Mouse (Mus musculus) stomach, embryonic 16.5 days (tissue): ENCODE measurements around the gene Fbxo46. TPM values are rescaled to one million over a fixed set of nuclear protein-coding genes. Genes with fewer than 3 reads are reported as not detected.
"Not testable (repeated sequence)": the region's sequence is repeated elsewhere in the genome, so short reads cannot be mapped to it uniquely, and the experiment has no call there.

ENCODE experiments used
- ATAC-seq: fragments of 200-750 bp; cut with Nextera tagmentation; 2 replicates; pipeline ENCODE4 v1.8.0; 2017; ENCODE audit warnings: moderate number of reproducible peaks, moderate TSS enrichment; ENCODE audit not compliant: insufficient read depth, low FRiP score
- H3K27ac ChIP-seq: fragments of 300-500 bp; sonication (generic); 2 replicates; pipeline ENCODE4 v1.5.1; 2014; ENCODE audit warnings: low read length
- H3K27me3 ChIP-seq: fragments of 300-500 bp; sonication (generic); 2 replicates; pipeline ENCODE4 v1.6.1; 2014; ENCODE audit warnings: low read length, control low read depth, mixed read lengths; ENCODE audit not compliant: control insufficient read depth, insufficient read depth
- H3K36me3 ChIP-seq: fragments of 300-500 bp; sonication (generic); 2 replicates; pipeline ENCODE4 v1.6.1; 2014; ENCODE audit warnings: low read length; ENCODE audit not compliant: control insufficient read depth, insufficient read depth
- H3K4me1 ChIP-seq: fragments of 300-500 bp; sonication (generic); 2 replicates; pipeline ENCODE4 v1.6.1; 2014; ENCODE audit warnings: low read length, control low read depth, mixed read lengths; ENCODE audit not compliant: control insufficient read depth, insufficient read depth
- H3K4me2 ChIP-seq: fragments of 300-500 bp; sonication (generic); 2 replicates; pipeline ENCODE4 v1.6.1; 2014; ENCODE audit warnings: low read depth, low read length, mixed read lengths
- H3K4me3 ChIP-seq: fragments of 300-500 bp; sonication (generic); replicated peaks from 2 replicates; pipeline ENCODE4 v1.5.1; 2014; ENCODE audit warnings: mild to moderate bottlenecking, low read length
- H3K9ac ChIP-seq: fragments of 300-500 bp; sonication (generic); 2 replicates; pipeline ENCODE4 v1.6.1; 2014; ENCODE audit warnings: low read length
- H3K9me3 ChIP-seq: fragments of 300-500 bp; sonication (generic); replicated peaks from 2 replicates; pipeline ENCODE4 v1.6.1; 2016; ENCODE audit warnings: low read length, control low read depth; ENCODE audit not compliant: control insufficient read depth
- WGBS: fragments of 180-500 bp; shearing (Covaris S2); extraction: QIAGEN DNeasy Blood & Tissue Kit; methylation state at CpG from one replicate; pipeline ENCODE4 v1.1.7; 2014; 5-methylcytosine and 5-hydroxymethylcytosine counted together
- polyA plus RNA-seq: library from polyadenylated mRNA; unstranded; fragments of >200 nt; fragmentation: Nextera tagmentation; extraction: Ambion mirVana; gene quantifications from 2 replicates; pipeline ENCODE4 v1.2.1, GENCODE M21; 2015

The Fbxo46 gene
- 13.5 and 15.3 TPM in 2 replicates for polyA plus RNA-seq

GRCm38 (mm10) chr7:19119631-19120429 lies at the start of gene Fbxo46:
Gene Fbxo46 (plus strand): TSS chr7:19119859.
- Histone ChIP-seq H3K27ac (no peak within 1 kb of the TSS), H3K36me3 (no peaks in the 10 kb centered on the region)

DNA sequence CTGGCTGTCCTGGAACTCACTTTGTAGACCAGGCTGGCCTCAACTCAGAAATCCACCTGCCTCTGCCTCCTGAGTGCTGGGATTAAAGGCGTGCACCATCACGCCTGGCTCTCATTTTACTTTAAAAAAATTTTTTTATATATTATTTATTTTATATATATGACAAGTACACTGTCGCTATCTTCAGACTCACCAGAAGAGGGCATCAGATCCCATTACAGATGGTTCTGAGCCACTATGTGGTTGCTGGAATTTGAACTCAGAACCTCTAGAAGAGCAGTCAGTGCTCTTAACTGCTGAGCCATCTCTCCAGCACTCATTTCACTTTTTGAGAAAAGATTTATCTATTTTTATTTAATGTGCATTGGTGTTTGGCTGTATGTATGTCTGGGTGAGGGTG lies 48.6 kb upstream of the Fbxo46 start:
- H3K4me3 ChIP-seq, H3K36me3 ChIP-seq, H3K4me2 ChIP-seq, ATAC-seq, H3K9ac ChIP-seq, H3K9me3 ChIP-seq, H3K27ac ChIP-seq, H3K4me1 ChIP-seq: not testable (repeated sequence)
- H3K27me3 ChIP-seq, result peaks cover 13% of the 10 kb centered on the region
- 50% methylated on average over 3 of the region's 3 CpGs for WGBS

More at GRCm38 (mm10) chr7:19119631-19120429, at the start of gene Fbxo46:
- peak within 1 kb of the TSS; percentile 85 for H3K9ac ChIP-seq
- H3K4me2 ChIP-seq, result peak within 1 kb of the TSS; percentile 87
- 2% methylated on average over 34 of the region's 34 CpGs for WGBS
- no peaks in the 10 kb centered on the region for H3K27me3 ChIP-seq
- H3K4me1 ChIP-seq, result peaks cover 19% of the 10 kb centered on the region; the same call in 1 of the 2 replicates
- H3K9me3 ChIP-seq, result no peaks in the 10 kb centered on the region
- H3K4me3 ChIP-seq, result peak within 1 kb of the TSS; percentile 73
- ATAC-seq, result peak; percentile 95

DNA sequence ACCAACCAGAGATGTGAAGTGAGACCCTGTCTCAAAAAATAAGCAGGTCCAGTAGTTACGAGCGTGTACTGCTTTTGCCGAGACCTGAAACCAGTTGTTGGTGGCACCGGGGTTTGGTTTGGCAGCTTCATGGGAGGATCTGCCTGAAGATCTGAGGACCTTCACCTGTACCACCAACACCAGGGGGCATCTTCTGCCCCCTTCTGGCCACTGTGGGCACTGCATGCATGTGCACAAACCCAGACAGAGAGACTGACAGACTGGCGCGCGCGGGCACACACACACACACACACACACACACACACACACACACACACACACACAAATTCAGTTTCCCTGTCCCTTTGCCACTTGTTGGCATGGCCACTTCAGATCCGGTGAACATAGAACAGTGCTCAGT lies 46.2 kb upstream of the Fbxo46 start:
- no peak overlapping the region for H3K4me2 ChIP-seq
- no peaks in the 10 kb centered on the region for H3K36me3 ChIP-seq
- no peak overlapping the region for H3K9ac ChIP-seq
- ATAC-seq, result no peak
- 76% methylated on average over 9 of the region's 9 CpGs for WGBS
- H3K9me3 ChIP-seq, result no peaks in the 10 kb centered on the region
- H3K4me1 ChIP-seq, result peaks cover 17% of the 10 kb centered on the region
- no peak overlapping the region for H3K4me3 ChIP-seq
- H3K27me3 ChIP-seq, result no peaks in the 10 kb centered on the region
- no peak overlapping the region for H3K27ac ChIP-seq

DNA sequence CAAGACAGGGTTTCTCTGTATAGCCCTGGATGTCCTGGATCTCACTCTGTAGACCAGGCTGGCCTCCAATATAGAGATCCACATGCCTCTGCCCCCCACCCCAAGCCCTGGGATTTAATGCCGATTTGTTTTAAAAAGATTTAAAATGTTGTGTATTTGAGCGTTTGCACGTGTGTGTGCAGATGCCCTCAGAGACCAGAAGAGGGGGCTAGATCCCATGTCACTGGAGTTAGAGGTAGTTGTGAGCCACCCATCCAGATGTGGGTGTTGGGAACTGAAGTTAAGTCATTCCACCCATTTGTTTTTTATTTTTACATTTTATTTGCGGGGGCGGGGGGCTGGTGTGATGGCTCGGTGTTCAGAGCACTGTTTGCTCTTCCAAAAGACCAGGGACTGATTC lies 45.2 kb upstream of the Fbxo46 start:
- Histone ChIP-seq H3K4me2 (no peak overlapping the region), H3K9ac (no peak overlapping the region), H3K4me1 (peaks cover 17% of the 10 kb centered on the region), H3K4me3 (no peak overlapping the region), H3K9me3 (no peaks in the 10 kb centered on the region), H3K27me3 (no peaks in the 10 kb centered on the region), H3K27ac (no peak overlapping the region), H3K36me3 (no peaks in the 10 kb centered on the region)
- ATAC-seq, result no peak
- 94% methylated on average over 6 of the region's 6 CpGs for WGBS

- WGBS, result 52% methylated on average over 5 of the region's 5 CpGs
- ATAC-seq, result no peak
- no peaks in the 10 kb centered on the region for H3K27me3 ChIP-seq
- peak overlapping the region; percentile 87 for H3K4me2 ChIP-seq
- 0 out of 2 replicates have a peak overlapping the region, but pooled peaks have one; percentile 12 for H3K9ac ChIP-seq
- H3K4me1 ChIP-seq, result peaks cover 17% of the 10 kb centered on the region
- peak overlapping the region; percentile 81 for H3K4me3 ChIP-seq
- H3K9me3 ChIP-seq, result no peaks in the 10 kb centered on the region
- peaks cover 3% of the 10 kb centered on the region; the same call in 1 of the 2 replicates for H3K36me3 ChIP-seq
- H3K27ac ChIP-seq, result no peak overlapping the region
Observed at GRCm38 (mm10) chr7:19075231-19075630, 44.4 kb upstream of the Fbxo46 start.

DNA sequence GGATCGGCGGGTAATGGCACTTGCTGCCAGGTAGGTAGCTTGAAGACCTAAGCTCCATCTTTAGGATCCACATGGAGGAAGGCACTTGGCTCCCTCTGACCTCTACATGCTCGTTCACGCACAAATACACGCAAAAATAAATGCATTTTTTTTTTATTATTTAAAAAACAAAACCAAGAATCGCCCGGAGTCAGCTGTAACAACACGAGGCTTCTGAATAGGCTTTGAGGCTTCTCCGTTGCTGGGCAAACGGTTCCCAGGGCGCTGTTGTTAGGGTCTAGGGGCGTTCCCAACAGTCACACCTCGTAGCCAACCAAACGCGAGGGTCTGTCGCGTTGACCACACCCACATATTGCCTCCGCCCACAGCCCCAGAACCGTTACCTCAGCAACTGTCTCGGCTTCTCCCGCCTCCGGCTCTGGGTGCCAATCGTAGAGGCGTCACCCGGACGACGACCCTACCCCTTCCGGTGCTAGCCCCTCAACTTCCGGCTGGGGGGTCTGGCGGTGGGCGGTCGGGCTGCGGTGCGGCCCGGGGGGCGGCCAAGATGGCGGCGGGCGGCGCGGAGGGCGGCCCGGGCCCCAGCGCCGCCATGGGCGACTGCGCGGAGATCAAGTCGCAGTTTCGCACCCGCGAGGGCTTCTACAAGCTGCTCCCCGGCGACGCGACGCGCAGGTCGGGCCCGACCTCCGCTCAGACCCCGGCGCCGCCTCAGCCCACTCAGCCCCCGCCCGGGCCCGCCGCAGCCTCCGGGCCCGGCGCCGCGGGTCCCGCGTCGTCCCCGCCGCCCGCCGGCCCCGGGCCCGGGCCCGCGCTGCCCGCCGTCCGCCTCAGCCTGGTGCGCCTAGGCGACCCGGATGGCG lies 43.7 kb upstream of the Fbxo46 start, which contains the start of gene Dmwd:
Gene Dmwd (plus strand): TSS at position 505 of the 863 bp plus-strand sequence.
- Histone ChIP-seq H3K9ac (peak within 1 kb of the TSS; percentile 96), H3K4me2 (peak within 1 kb of the TSS; percentile 87), H3K4me3 (peak within 1 kb of the TSS; percentile 81), H3K4me1 (peaks cover 17% of the 10 kb centered on the region), H3K36me3 (peaks cover 10% of the 10 kb centered on the region; the same call in 1 of the 2 replicates), H3K9me3 (no peaks in the 10 kb centered on the region), H3K27me3 (no peaks in the 10 kb centered on the region), H3K27ac (peak within 1 kb of the TSS; percentile 75)
- ATAC-seq, result peak; percentile 97
- under 1% methylated on average over 77 of the region's 91 CpGs for WGBS

GRCm38 (mm10) chr7:19076586-19076991 lies 43.1 kb upstream of the Fbxo46 start:
- 0% methylated on average over 22 of the region's 22 CpGs for WGBS
- H3K9ac ChIP-seq, result peak overlapping the region; percentile 96
- H3K4me3 ChIP-seq, result peak overlapping the region; percentile 81
- ATAC-seq, result 0 out of 2 replicates have a peak, but pooled peaks have one; percentile 6
- no peaks in the 10 kb centered on the region for H3K9me3 ChIP-seq
- H3K4me2 ChIP-seq, result peak overlapping the region; percentile 87
- H3K27ac ChIP-seq, result peak overlapping the region; percentile 75
- H3K4me1 ChIP-seq, result peaks cover 17% of the 10 kb centered on the region
- peaks cover 11% of the 10 kb centered on the region; the same call in 1 of the 2 replicates for H3K36me3 ChIP-seq
- no peaks in the 10 kb centered on the region for H3K27me3 ChIP-seq

DNA sequence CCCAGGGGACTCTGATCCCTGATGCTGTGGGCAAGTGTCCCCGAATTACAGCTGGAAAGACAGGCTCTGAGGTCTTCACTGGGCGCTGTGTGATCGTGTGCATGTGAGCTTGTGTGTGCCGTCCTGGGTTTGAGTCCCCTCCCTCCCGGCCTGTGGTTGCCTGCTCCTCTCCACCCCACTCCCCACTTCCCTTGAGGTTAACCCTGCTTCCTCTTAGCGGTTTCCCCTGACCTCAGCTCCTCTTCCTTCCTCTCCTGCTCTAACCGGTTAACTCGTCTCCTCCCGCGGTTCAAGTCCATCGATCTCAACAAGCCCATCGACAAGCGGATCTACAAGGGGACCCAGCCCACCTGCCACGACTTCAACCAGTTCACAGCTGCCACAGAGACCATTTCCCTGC lies 41.9 kb upstream of the Fbxo46 start:
- H3K36me3 ChIP-seq, result peaks cover 11% of the 10 kb centered on the region; the same call in 1 of the 2 replicates
- H3K9ac ChIP-seq, result peak overlapping the region; percentile 96; the same call in 1 of the 2 replicates
- WGBS, result 69% methylated on average over 14 of the region's 14 CpGs
- no peak for ATAC-seq
- no peak overlapping the region for H3K27ac ChIP-seq
- no peaks in the 10 kb centered on the region for H3K27me3 ChIP-seq
- H3K9me3 ChIP-seq, result no peaks in the 10 kb centered on the region
- H3K4me1 ChIP-seq, result peaks cover 29% of the 10 kb centered on the region
- H3K4me2 ChIP-seq, result peak overlapping the region; percentile 87
- peak overlapping the region; percentile 81 for H3K4me3 ChIP-seq
